In the genomic region with DNA sequence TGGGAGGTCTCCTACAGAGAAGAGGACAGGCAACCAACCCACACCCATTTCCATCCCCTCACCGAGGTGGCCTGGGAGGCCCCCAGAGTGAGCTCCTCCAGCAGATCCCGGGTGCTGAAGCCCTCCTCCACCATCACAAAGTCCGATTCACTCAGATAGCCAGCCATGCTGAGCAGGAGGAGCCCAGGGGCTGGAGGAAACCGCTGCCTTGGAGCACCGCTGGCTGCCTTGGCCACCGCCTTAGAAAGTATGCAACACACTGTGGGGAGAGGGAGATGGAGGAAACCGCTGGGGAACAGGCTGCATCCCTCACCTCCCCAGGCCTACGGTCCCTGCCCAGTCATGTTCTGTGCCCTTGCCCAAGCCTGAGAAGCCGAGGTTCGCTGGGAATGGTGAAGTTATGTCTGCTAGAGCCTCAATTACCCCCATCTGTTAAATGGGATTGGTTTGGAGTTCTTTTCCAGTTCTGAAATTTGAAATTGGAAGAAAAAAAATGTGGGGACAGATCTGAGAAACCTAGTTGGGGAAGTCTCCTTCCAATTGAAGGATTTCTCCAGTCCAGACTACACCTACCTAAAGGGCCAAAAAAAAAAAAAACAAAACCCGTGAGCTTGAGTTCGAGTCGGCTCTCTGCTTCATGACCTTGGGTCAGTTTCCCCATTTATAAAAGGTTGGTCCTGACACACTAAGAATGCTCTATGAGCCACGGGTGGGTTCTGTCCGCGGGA, we compare ENCODE assay signal across 8 mouse cellular contexts. TPM values are rescaled to one million over a fixed set of nuclear protein-coding genes. Genes with fewer than 3 reads are reported as not detected.
A peak's percentile ranks its signal among the peaks of the same experiment; 100 is the strongest.
DNase-seq lines count a peak whose midpoint lies in the region; ATAC-seq and TF ChIP-seq lines count a peak whose summit lies in the region.

No protein-coding gene starts in this region.

- H3K9ac ChIP-seq in neural tube, embryonic 14.5 days (replicated peaks; ENCODE audit: low read depth, low read length) = peak overlapping the region; percentile 87

- H3K36me3 ChIP-seq in spleen, adult 2 months (ENCODE audit: control insufficient read depth, insufficient read depth, low read length) = no peaks in the 10 kb centered on the region
- 0 out of 2 replicates have a peak, but pooled peaks cover 2% of the 10 kb centered on the region for H3K36me3 ChIP-seq in limb, embryonic 10.5 days
- no peaks in the 10 kb centered on the region for H3K36me3 ChIP-seq in neural tube, embryonic 14.5 days (ENCODE audit: control insufficient read depth, insufficient read depth, low read length)

- no peak for ATAC-seq in neural tube, embryonic 14.5 days (ENCODE audit: low read depth)
- ATAC-seq in frontal cortex, adult (ENCODE audit: low TSS enrichment) = no peak

- no peaks in the 10 kb centered on the region for H3K9me3 ChIP-seq in limb, embryonic 10.5 days (replicated peaks)
- no peaks in the 10 kb centered on the region for H3K9me3 ChIP-seq in neural tube, embryonic 14.5 days (ENCODE audit: control insufficient read depth, low read length)

- 24% methylated on average over 16 of the region's 16 CpGs for WGBS in spleen, adult 2 months
- WGBS in limb, embryonic 10.5 days = 4% methylated on average over 16 of the region's 16 CpGs
- 3% methylated on average over 16 of the region's 16 CpGs for WGBS in neural tube, embryonic 14.5 days

- no peak overlapping the region for H3K27ac ChIP-seq in spleen, adult 2 months (ENCODE audit: insufficient read depth, low read length)
- H3K27ac ChIP-seq in limb, embryonic 10.5 days = peak overlapping the region; percentile 91
- H3K27ac ChIP-seq in neural tube, embryonic 14.5 days (ENCODE audit: low read depth, low read length) = no peak overlapping the region

- H3K4me1 ChIP-seq in spleen, adult 2 months (ENCODE audit: control insufficient read depth, insufficient read depth, insufficient read length) = peaks cover 4% of the 10 kb centered on the region; the same call in 1 of the 2 replicates
- H3K4me1 ChIP-seq in limb, embryonic 10.5 days = peaks cover 36% of the 10 kb centered on the region
- peaks cover 11% of the 10 kb centered on the region; the same call in 1 of the 2 replicates for H3K4me1 ChIP-seq in neural tube, embryonic 14.5 days (ENCODE audit: control insufficient read depth, insufficient read depth, low read length)

- H3K27me3 ChIP-seq in spleen, adult 2 months (ENCODE audit: control insufficient read depth, insufficient read depth, low read length) = peaks cover 15% of the 10 kb centered on the region
- peaks cover 32% of the 10 kb centered on the region for H3K27me3 ChIP-seq in limb, embryonic 10.5 days (ENCODE audit: low read depth, poor library complexity, severe bottlenecking)
- H3K27me3 ChIP-seq in neural tube, embryonic 14.5 days (ENCODE audit: control insufficient read depth, insufficient read depth, low read length) = no peaks in the 10 kb centered on the region

- H3K4me2 ChIP-seq in neural tube, embryonic 14.5 days (ENCODE audit: low read depth, low read length) = peak overlapping the region; percentile 95

- DNase-seq in adrenal gland, adult 2 months = peak; percentile 29
- no peak for DNase-seq in adrenal gland, adult 8-10 months
- DNase-seq in spleen, adult 2 months (ENCODE audit: low read depth in 1 of 2, low spot score in 2 of 2) = no peak
- DNase-seq in spleen, adult 12 weeks (ENCODE audit: low spot score) = no peak
- peak; percentile 46 for DNase-seq in limb, embryonic 10.5 days (ENCODE audit: low spot score)
- DNase-seq in thymus, postnatal 36 days = no peak

- TF ChIP-seq POLR2A in spleen, adult 2 months (IDR thresholded peaks at IDR 0.05; ENCODE audit: low read depth, low read length) = no peak

- H3K4me3 ChIP-seq in spleen, adult 2 months (ENCODE audit: extremely low read depth, insufficient read depth, insufficient read length) = peak overlapping the region; percentile 65; the same call in 1 of the 2 replicates
- H3K4me3 ChIP-seq in limb, embryonic 10.5 days = peak overlapping the region; percentile 74
- peak overlapping the region; percentile 63 for H3K4me3 ChIP-seq in neural tube, embryonic 14.5 days (ENCODE audit: low read depth, low read length)

- no peak for TF ChIP-seq CTCF in spleen, adult 2 months (IDR thresholded peaks at IDR 0.05; ENCODE audit: extremely low read depth, insufficient read depth, insufficient read length, insufficient replicate concordance)

RNA-seq across cellular contexts. Expression of gene Azin2, which starts 0.8 kb away (rescaled TPM):
- total RNA-seq in adrenal gland, adult 2 months (2021) = 10 to 100 TPM; 36.2 to 55.1 TPM
- polyA plus RNA-seq in adrenal gland, adult 2 months (2012; rRNA removed) = 39.0 and 45.9 TPM in 2 replicates
- total RNA-seq in adrenal gland, adult 8-10 months (2022) = 100 to 1,000 TPM in 1 of 4 experiments, 10 to 100 TPM in 3; 46.0 to 102 (median 75.5) TPM
- polyA plus RNA-seq in spleen, adult 2 months (2012; rRNA removed) = 5.3 and 6.4 TPM in 2 replicates
- 9.8 and 15.4 TPM in 2 replicates for polyA plus RNA-seq in limb, embryonic 10.5 days (2016; fragmentation: Nextera tagmentation; extraction: Ambion mirVana)
- polyA plus RNA-seq in neural tube, embryonic 14.5 days (2014; fragmentation: Nextera tagmentation; extraction: Ambion mirVana) = 19.5 and 19.9 TPM in 2 replicates

RNA-seq across cellular contexts. Expression of gene Ak2, which starts 30.3 kb away (rescaled TPM):
- 100 to 1,000 TPM; 111 to 154 TPM for total RNA-seq in adrenal gland, adult 2 months (2021)
- polyA plus RNA-seq in adrenal gland, adult 2 months (2012; rRNA removed) = 42.0 and 51.8 TPM in 2 replicates
- total RNA-seq in adrenal gland, adult 8-10 months (2022) = 10 to 100 TPM; 70.8 to 97.5 (median 88.9) TPM
- 32.0 and 32.2 TPM in 2 replicates for polyA plus RNA-seq in spleen, adult 2 months (2012; rRNA removed)
- 236 and 271 TPM in 2 replicates for polyA plus RNA-seq in limb, embryonic 10.5 days (2016; fragmentation: Nextera tagmentation; extraction: Ambion mirVana)
- polyA plus RNA-seq in neural tube, embryonic 14.5 days (2014; fragmentation: Nextera tagmentation; extraction: Ambion mirVana) = 57.1 and 60.0 TPM in 2 replicates

Comparison
In these comparisons a context has a peak if more than half of its experiments do, and no peak if none do; other contexts are left out.
1. DNase-seq: peak in adrenal gland, adult 2 months (single experiment) and limb, embryonic 10.5 days (single experiment); none in adrenal gland, adult 8-10 months (single experiment), spleen, adult 2 months (0 of 2), spleen, adult 12 weeks (single experiment) and thymus, postnatal 36 days (0 of 2).
2. Peak in every context shown above with its lines, with median percentiles within 50 percentile points of each other: H3K4me3 ChIP-seq.